10 mouse cellular contexts compared by ENCODE assay signal in genomic region chr7:60047481-60048201, GRCm38 (mm10). TPM values are rescaled to one million over a fixed set of nuclear protein-coding genes. Genes with fewer than 3 reads are reported as not detected.
DNase-seq lines count a peak whose midpoint lies in the region.
"Had no signal": no experiment of that assay in that cellular context is flagged by ENCODE, and none has a peak within 500 bp of the region (broad histone marks: within the 10 kb centered on the region; RNA-seq: fewer than 3 reads in every experiment).

No protein-coding gene starts in this region.

- peak; percentile 54 for DNase-seq in brain, embryonic 18.5 days (ENCODE audit: low read depth, low spot score)
- peak; percentile 68 to 73 for DNase-seq in cerebellum, postnatal 10 days
- peak; percentile 60 for DNase-seq in layer of hippocampus, adult 11-12 months (ENCODE audit: low spot score)
- peak; percentile 55 for DNase-seq in left cerebral cortex, postnatal 4 days
- no peak for DNase-seq in spleen, postnatal 14 days (ENCODE audit: low spot score in 2 of 2)
- DNase-seq in thymus, postnatal 25 days: no peak
- DNase-seq in gastrocnemius, adult 8-10 months (ENCODE audit: low spot score in 2 of 2): no peak
- DNase-seq: gastrocnemius, postnatal 36 days; thymus, adult 18-20 months had no signal

- intact Hi-C loops in left cerebral cortex, postnatal 4 days (cut with DNase I): no loop called here

RNA-seq across cellular contexts. Expression of gene Gm38393, which starts 42.8 kb away (rescaled TPM):
- 10 to 100 TPM; 84.3 to 89.7 TPM for total RNA-seq in left cerebral cortex, postnatal 4 days (2021)
- 1 to 10 TPM; 2.2 to 4.2 (median 3.2) TPM for total RNA-seq in gastrocnemius, adult 8-10 months (2022)
- total RNA-seq: MEL had no signal

RNA-seq across cellular contexts. Expression of gene Snurf, which starts 42.8 kb away (rescaled TPM):
- 1,000 to 10,000 TPM; 1,067 to 1,192 TPM for total RNA-seq in left cerebral cortex, postnatal 4 days (2021)
- total RNA-seq in gastrocnemius, adult 8-10 months (2022): 100 to 1,000 TPM; 177 to 263 (median 232) TPM
- total RNA-seq: MEL had no signal

Comparison
In these comparisons a context has a peak if more than half of its experiments do, and no peak if none do; other contexts are left out.
1. DNase-seq: peak in brain, embryonic 18.5 days (single experiment), cerebellum, postnatal 10 days (2 of 2), layer of hippocampus, adult 11-12 months (single experiment) and left cerebral cortex, postnatal 4 days (single experiment); none in spleen, postnatal 14 days (0 of 2), thymus, postnatal 25 days (single experiment) and gastrocnemius, adult 8-10 months (0 of 2).
2. RNA of gene Gm38393, which starts 42.8 kb away (total RNA-seq): 84.3 to 89.7 TPM in left cerebral cortex, postnatal 4 days; 2.2 to 4.2 TPM in gastrocnemius, adult 8-10 months; every median in the first group is over 10 times any median in the second.
3. RNA of gene Snurf, which starts 42.8 kb away (total RNA-seq): 1,067 to 1,192 TPM in left cerebral cortex, postnatal 4 days; 177 to 263 TPM in gastrocnemius, adult 8-10 months; every median in the first group is over 4 times any median in the second.